Mouse (Mus musculus): Measurements from ENCODE around the gene Zcchc7.

- TF ChIP-seq CTCF (IDR thresholded peaks at IDR 0.05; ENCODE audit: insufficient read depth, low read length) = no peak
- no peak for TF ChIP-seq POLR2A (IDR thresholded peaks at IDR 0.05; ENCODE audit: borderline replicate concordance, extremely low read depth, low read depth, low read length)
These were observed 165.2 kb downstream of the Zcchc7 start for GRCm38 (mm10) chr4:44920831-44921230.

Measured in lung, adult 2 months (tissue).